Mouse (Mus musculus): ENCODE results near the gene Tmem156. TPM values are rescaled to one million over a fixed set of nuclear protein-coding genes. Genes with fewer than 3 reads are reported as not detected.
"Not testable (repeated sequence)": the region's sequence is repeated elsewhere in the genome, so short reads cannot be mapped to it uniquely, and the experiment has no call there.

Tmem156 gene
- polyA plus RNA-seq, 1 experiment from 2014 or later, result not detected

DNA sequence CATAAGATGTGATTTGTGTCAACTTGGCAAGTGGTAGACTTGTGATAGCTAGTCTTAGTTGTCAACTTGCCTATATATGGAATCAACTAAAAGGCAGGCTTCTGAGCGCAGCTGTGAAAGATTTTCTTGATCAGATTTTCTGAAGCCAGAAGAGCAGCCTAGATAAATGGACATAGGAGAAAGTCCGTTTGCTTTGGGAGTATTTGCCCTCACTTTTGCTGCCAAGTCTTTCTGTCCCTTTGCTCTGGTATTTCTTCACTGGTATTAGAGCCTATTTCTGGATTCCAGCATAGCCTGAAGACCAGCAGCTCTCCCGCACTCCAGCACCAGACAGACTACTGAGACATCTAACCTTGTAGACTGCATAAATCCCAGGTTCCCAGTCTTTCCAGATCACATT is 30.7 kb upstream of the Tmem156 start:
- ATAC-seq (replicated peaks; ENCODE audit: low FRiP score) (no peak), DNase-seq (ENCODE audit: low spot score) (no peak)
- 93% methylated on average over 3 of the region's 3 CpGs for WGBS
- H3K4me1 ChIP-seq (replicated peaks; ENCODE audit: control insufficient read depth, insufficient read depth, low read length), result no peaks in the 10 kb centered on the region
- H3K27me3 ChIP-seq (ENCODE audit: control insufficient read depth, insufficient read depth, low read length), result no peaks in the 10 kb centered on the region
- H3K9me3 ChIP-seq (ENCODE audit: control insufficient read depth, low read length), result no peaks in the 10 kb centered on the region
- no peak overlapping the region for H3K4me2 ChIP-seq (ENCODE audit: low read depth, low read length, severe bottlenecking)
- H3K4me3 ChIP-seq (ENCODE audit: low read depth, low read length), result no peak overlapping the region
- no peak overlapping the region for H3K9ac ChIP-seq (ENCODE audit: low read length)
- no peaks in the 10 kb centered on the region for H3K36me3 ChIP-seq (ENCODE audit: control insufficient read depth, insufficient read depth, low read length)
- no peak overlapping the region for H3K27ac ChIP-seq (ENCODE audit: low read depth, low read length)

DNA sequence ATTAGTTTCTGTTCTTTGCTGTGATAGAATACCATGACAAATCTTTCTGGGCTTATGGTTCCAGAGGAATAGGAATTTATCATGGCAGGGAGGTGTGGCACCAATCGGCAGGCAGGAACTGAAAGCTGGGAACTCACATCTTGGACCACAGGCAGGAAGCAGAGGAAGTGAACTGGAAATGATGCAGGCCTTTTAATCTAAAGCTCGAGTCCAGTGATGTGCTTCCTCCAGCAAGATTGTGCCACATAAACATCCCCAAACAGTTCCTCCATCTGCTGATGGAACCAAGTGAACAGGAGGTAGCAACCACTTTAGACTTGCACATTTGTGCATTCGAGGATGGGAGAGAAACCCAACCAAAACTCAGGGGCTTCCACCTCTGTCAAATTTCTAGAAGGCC is 28.0 kb upstream of the Tmem156 start:
- Histone ChIP-seq H3K9me3 (ENCODE audit: control insufficient read depth, low read length) (no peaks in the 10 kb centered on the region), H3K4me2 (ENCODE audit: low read depth, low read length, severe bottlenecking) (no peak overlapping the region), H3K4me1 (replicated peaks; ENCODE audit: control insufficient read depth, insufficient read depth, low read length) (no peaks in the 10 kb centered on the region), H3K36me3 (ENCODE audit: control insufficient read depth, insufficient read depth, low read length) (no peaks in the 10 kb centered on the region; the same call in 1 of the 2 replicates), H3K9ac (ENCODE audit: low read length) (no peak overlapping the region), H3K27me3 (ENCODE audit: control insufficient read depth, insufficient read depth, low read length) (no peaks in the 10 kb centered on the region), H3K27ac (ENCODE audit: low read depth, low read length) (no peak overlapping the region), H3K4me3 (ENCODE audit: low read depth, low read length) (no peak overlapping the region)
- no peak for DNase-seq (ENCODE audit: low spot score)
- ATAC-seq (replicated peaks; ENCODE audit: low FRiP score), result no peak
- 68% methylated on average over 3 of the region's 3 CpGs for WGBS

DNA sequence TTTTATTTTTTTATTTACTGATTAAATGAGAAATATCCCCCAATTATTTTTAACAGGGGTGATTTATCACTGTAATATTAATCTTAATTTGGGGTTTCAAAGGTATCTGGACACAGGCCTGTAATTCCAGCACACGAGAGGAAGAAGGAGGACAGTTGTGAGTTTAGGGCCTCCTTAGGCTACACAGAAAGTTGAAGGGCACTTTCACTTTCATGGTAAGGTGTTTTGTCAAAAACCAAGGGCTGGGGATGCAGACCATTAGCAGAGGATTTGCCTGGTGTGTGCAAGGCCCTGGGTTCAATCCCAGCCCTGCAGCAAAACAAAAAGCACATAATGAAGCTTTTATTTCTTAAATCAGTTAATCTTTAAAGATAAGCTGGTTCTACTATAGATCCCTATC is 27.6 kb upstream of the Tmem156 start:
- Histone ChIP-seq H3K4me1 (replicated peaks; ENCODE audit: control insufficient read depth, insufficient read depth, low read length) (no peaks in the 10 kb centered on the region), H3K9ac (ENCODE audit: low read length) (no peak overlapping the region), H3K9me3 (ENCODE audit: control insufficient read depth, low read length) (no peaks in the 10 kb centered on the region), H3K4me2 (ENCODE audit: low read depth, low read length, severe bottlenecking) (no peak overlapping the region), H3K4me3 (ENCODE audit: low read depth, low read length) (no peak overlapping the region), H3K36me3 (ENCODE audit: control insufficient read depth, insufficient read depth, low read length) (no peaks in the 10 kb centered on the region; the same call in 1 of the 2 replicates), H3K27me3 (ENCODE audit: control insufficient read depth, insufficient read depth, low read length) (no peaks in the 10 kb centered on the region), H3K27ac (ENCODE audit: low read depth, low read length) (no peak overlapping the region)
- ATAC-seq (replicated peaks; ENCODE audit: low FRiP score) (no peak), DNase-seq (ENCODE audit: low spot score) (no peak)
- WGBS, result 74% methylated on average over 1 of the region's 1 CpGs

DNA sequence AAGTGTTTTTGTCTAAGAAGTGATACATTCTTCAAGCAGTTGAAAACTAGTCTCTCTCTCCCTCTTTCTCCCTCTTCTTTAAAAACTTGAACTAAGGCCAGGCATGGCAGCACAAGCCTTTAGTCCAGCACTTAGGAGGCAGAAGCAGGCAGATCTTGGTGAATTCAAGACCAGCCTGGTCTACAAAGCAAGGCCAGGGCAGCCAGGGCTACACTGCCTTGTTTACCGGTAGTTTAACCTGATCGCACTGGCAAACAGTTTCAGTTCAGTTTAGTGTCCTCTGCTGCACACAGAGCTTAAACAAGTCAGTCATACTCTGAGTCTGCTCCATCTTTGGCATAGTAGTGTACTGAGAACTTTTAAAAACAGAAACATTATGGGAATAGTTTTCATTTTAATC is 24.9 kb upstream of the Tmem156 start:
- Histone ChIP-seq H3K4me3 (ENCODE audit: low read depth, low read length) (no peak overlapping the region), H3K27me3 (ENCODE audit: control insufficient read depth, insufficient read depth, low read length) (no peaks in the 10 kb centered on the region), H3K4me2 (ENCODE audit: low read depth, low read length, severe bottlenecking) (no peak overlapping the region), H3K9ac (ENCODE audit: low read length) (no peak overlapping the region), H3K4me1 (replicated peaks; ENCODE audit: control insufficient read depth, insufficient read depth, low read length) (no peaks in the 10 kb centered on the region), H3K9me3 (ENCODE audit: control insufficient read depth, low read length) (no peaks in the 10 kb centered on the region), H3K27ac (ENCODE audit: low read depth, low read length) (no peak overlapping the region), H3K36me3 (ENCODE audit: control insufficient read depth, insufficient read depth, low read length) (no peaks in the 10 kb centered on the region; the same call in 1 of the 2 replicates)
- no peak for ATAC-seq (replicated peaks; ENCODE audit: low FRiP score)
- 97% methylated on average over 2 of the region's 2 CpGs for WGBS
- DNase-seq (ENCODE audit: low spot score), result no peak

DNA sequence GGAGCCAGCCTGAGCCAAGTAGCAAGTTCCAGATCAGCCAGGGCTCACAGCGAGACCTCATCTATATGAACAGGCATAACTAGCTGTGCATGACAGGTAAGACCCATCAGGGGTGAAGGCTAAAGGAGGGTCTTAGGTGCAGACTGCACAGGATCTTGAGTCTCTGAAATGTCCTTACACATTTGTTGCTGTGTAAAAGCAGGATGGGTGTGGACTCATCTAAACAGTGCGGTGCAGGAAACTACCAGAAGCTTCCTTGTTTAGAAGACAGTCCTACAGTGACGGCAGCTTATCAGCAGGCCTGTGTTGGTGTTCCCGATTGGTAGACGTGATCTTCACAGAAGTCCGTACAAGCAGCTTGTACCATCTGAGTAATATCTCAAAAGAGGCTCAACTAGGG is 21.4 kb upstream of the Tmem156 start:
- no peak overlapping the region for H3K9ac ChIP-seq (ENCODE audit: low read length)
- no peak for DNase-seq (ENCODE audit: low spot score)
- H3K4me3 ChIP-seq (ENCODE audit: low read depth, low read length), result no peak overlapping the region
- H3K27ac ChIP-seq (ENCODE audit: low read depth, low read length), result no peak overlapping the region
- H3K4me1 ChIP-seq (replicated peaks; ENCODE audit: control insufficient read depth, insufficient read depth, low read length), result no peaks in the 10 kb centered on the region
- H3K27me3 ChIP-seq (ENCODE audit: control insufficient read depth, insufficient read depth, low read length), result no peaks in the 10 kb centered on the region
- no peak overlapping the region for H3K4me2 ChIP-seq (ENCODE audit: low read depth, low read length, severe bottlenecking)
- no peak for ATAC-seq (replicated peaks; ENCODE audit: low FRiP score)
- H3K9me3 ChIP-seq (ENCODE audit: control insufficient read depth, low read length), result no peaks in the 10 kb centered on the region
- WGBS, result 91% methylated on average over 6 of the region's 6 CpGs
- no peaks in the 10 kb centered on the region; the same call in 1 of the 2 replicates for H3K36me3 ChIP-seq (ENCODE audit: control insufficient read depth, insufficient read depth, low read length)

DNA sequence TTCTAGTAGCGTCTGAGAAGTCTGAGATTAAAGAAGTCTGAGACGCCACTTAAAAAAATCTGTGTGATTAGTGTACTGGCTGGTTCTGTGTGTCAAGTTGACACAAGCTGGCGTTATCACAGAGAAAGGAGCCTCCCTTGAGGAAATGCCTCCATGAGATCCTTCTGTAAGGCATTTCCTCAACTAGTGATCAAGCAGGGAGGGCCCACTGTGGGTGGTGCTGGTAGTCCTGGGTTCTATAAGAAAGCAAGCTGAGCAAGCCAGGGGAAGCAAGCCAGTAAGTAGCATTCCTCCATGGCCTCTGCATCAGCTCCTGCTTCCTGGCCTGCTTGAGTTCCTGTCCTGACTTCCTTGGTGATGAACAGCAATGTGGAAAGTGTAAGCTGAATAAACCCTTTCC is 20.3 kb upstream of the Tmem156 start:
- not testable (repeated sequence) for H3K4me1 ChIP-seq (replicated peaks; ENCODE audit: control insufficient read depth, insufficient read depth, low read length); DNase-seq (ENCODE audit: low spot score); H3K36me3 ChIP-seq (ENCODE audit: control insufficient read depth, insufficient read depth, low read length); H3K27me3 ChIP-seq (ENCODE audit: control insufficient read depth, insufficient read depth, low read length); H3K9ac ChIP-seq (ENCODE audit: low read length); H3K4me2 ChIP-seq (ENCODE audit: low read depth, low read length, severe bottlenecking); ATAC-seq (replicated peaks; ENCODE audit: low FRiP score); H3K4me3 ChIP-seq (ENCODE audit: low read depth, low read length); H3K9me3 ChIP-seq (ENCODE audit: control insufficient read depth, low read length); H3K27ac ChIP-seq (ENCODE audit: low read depth, low read length)
- WGBS, result 74% methylated on average over 3 of the region's 3 CpGs

DNA sequence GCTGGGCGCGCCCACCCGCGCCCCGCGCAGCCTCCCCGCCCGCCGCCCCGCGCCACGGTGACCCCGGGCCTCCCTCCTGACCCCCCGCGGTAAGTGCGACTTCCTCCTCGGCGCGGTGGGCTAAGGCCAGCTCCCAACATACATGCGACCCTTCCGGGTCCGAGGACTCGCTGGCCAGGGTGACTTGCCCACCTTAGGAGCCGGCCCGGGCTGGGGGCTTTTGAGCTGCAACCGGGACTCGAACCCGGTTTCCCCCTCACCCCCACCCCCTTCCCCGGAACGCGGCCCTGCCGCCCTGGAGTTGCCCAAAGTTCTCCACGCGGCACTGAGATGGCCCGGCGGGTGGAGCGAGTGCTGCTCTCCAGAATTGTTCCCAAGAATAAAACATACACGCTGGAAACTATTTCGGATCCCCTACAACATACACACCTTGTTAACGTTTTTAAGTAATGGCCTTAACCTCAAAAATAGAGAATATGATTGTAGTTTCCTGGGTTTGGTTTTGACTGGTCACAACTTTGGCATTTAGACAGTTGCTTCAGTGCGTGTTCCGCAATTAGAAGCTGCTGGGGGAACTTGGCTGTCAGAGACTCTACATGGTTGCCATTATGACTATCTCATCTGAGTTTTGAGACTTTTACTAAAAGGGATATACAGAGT is 16.0 kb upstream of the Tmem156 start:
- WGBS, result 4% methylated on average over 33 of the region's 42 CpGs
- peak overlapping the region; percentile 67 for H3K4me2 ChIP-seq (ENCODE audit: low read depth, low read length, severe bottlenecking)
- H3K27me3 ChIP-seq (ENCODE audit: control insufficient read depth, insufficient read depth, low read length), result no peaks in the 10 kb centered on the region
- peak overlapping the region; percentile 14; the same call in 1 of the 2 replicates for H3K27ac ChIP-seq (ENCODE audit: low read depth, low read length)
- ATAC-seq (replicated peaks; ENCODE audit: low FRiP score) (peak; percentile 68; the same call in 1 of the 2 replicates), DNase-seq (ENCODE audit: low spot score) (peak; percentile 77)
- no peaks in the 10 kb centered on the region for H3K36me3 ChIP-seq (ENCODE audit: control insufficient read depth, insufficient read depth, low read length)
- H3K4me1 ChIP-seq (replicated peaks; ENCODE audit: control insufficient read depth, insufficient read depth, low read length), result no peaks in the 10 kb centered on the region; the same call in 1 of the 2 replicates
- H3K9ac ChIP-seq (ENCODE audit: low read length), result peak overlapping the region; percentile 70
- no peaks in the 10 kb centered on the region for H3K9me3 ChIP-seq (ENCODE audit: control insufficient read depth, low read length)
- H3K4me3 ChIP-seq (ENCODE audit: low read depth, low read length), result peak overlapping the region; percentile 83

DNA sequence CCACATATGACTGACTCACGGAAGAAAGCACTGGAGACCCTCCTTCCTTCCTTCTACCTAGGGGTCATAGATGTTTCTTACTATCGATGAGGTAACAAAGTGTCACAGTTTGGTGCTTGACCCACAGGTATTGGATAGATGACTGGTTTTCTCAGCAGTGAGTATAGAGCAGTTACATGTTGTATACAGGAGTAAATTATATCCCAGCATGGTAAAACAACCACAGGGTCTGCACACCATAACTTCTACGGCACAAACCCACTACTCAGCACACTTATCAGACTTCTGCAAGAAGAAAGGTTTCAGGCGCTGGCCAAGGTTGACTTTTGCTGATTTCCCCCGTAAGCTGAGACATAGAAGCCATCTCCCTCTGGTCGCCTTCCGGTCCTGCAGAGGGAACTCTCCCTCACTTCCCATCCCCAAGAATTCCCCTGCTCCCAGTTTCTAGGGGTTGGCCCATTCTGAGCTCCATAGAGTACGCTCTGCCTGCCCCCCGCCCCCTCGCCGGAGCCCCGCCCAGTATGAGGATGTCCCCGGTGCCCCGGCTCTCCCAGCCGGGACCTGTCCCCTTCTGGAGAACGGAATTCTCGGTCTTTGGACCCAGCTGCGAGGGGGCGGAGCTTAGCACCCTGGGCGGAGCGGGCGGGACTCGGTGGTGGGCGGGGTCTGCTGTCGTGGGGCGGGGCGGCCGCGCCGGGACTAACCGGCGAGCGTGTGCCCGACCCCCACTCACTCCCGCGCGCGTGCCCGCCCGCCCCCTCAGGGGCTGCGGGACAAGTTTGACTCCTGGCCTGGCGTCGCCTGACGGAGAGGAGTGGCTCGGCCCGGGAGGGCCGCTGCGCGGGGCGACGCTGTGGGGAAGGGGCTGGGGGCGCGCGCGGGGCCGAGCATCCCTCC is 15.2 kb upstream of the Tmem156 start, which contains the start of gene Klhl5:
TSS of gene Klhl5 (plus strand) at position 664 of the 897 bp plus-strand sequence.
- Histone ChIP-seq H3K4me3 (ENCODE audit: low read depth, low read length) (peak within 1 kb of the TSS; percentile 83), H3K4me1 (replicated peaks; ENCODE audit: control insufficient read depth, insufficient read depth, low read length) (no peaks in the 10 kb centered on the region; the same call in 1 of the 2 replicates), H3K4me2 (ENCODE audit: low read depth, low read length, severe bottlenecking) (peak within 1 kb of the TSS; percentile 67), H3K27me3 (ENCODE audit: control insufficient read depth, insufficient read depth, low read length) (no peaks in the 10 kb centered on the region), H3K9me3 (ENCODE audit: control insufficient read depth, low read length) (no peaks in the 10 kb centered on the region), H3K36me3 (ENCODE audit: control insufficient read depth, insufficient read depth, low read length) (no peaks in the 10 kb centered on the region), H3K9ac (ENCODE audit: low read length) (peak within 1 kb of the TSS; percentile 70), H3K27ac (ENCODE audit: low read depth, low read length) (peak within 1 kb of the TSS; percentile 14; the same call in 1 of the 2 replicates)
- 5% methylated on average over 41 of the region's 56 CpGs for WGBS
- ATAC-seq (replicated peaks; ENCODE audit: low FRiP score) (peak; percentile 95), DNase-seq (ENCODE audit: low spot score) (peak; percentile 96)

All from forebrain, embryonic 11.5 days (tissue).